In the genomic region with DNA sequence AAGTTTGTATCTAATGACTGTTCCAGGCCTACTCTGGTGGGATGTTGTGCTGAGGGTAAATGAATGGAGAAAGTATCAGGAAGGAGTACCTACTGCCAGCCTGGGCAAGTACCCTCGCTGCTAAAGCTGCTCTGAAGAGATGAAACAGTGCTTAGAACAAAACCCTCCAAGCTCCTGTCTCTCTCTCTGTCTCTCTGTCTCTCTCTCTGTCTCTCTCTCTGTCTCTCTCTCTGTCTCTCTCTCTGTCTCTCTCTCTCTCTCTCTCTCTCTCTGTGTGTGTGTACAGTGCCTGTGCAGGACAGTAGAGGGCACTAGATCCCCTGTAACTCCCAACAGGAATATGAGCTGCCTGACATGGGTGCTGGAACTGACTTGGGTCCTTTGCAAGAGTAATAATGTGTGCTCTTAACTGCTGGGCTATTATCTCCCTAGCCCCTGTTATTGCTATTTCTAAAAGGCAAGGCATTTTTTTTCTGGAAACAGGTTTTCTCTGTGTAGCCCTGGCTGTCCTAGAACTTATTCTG, we compare ENCODE assay signal across 7 mouse cellular contexts. TPM values are rescaled to one million over a fixed set of nuclear protein-coding genes. Genes with fewer than 3 reads are reported as not detected.
DNase-seq lines count a peak whose midpoint lies in the region; ATAC-seq and TF ChIP-seq lines count a peak whose summit lies in the region.

No protein-coding gene starts in this region.

- WGBS in kidney, postnatal 0 days, result 68% methylated on average over 1 of the region's 1 CpGs

- H3K9ac ChIP-seq in kidney, postnatal 0 days (ENCODE audit: low read depth, low read length), result no peak overlapping the region

- intact Hi-C loops in left cerebral cortex, postnatal 14 days (cut with DNase I), result loop anchor here (5.0 kb wide), 1 partner anchor 72 kb away; no protein-coding TSS in a partner anchor

- H3K4me3 ChIP-seq in kidney, postnatal 0 days (replicated peaks; ENCODE audit: low read depth, low read length), result no peak overlapping the region

- H3K4me2 ChIP-seq in kidney, postnatal 0 days (ENCODE audit: low read length), result no peak overlapping the region

- H3K27ac ChIP-seq in kidney, postnatal 0 days, result no peak overlapping the region

- H3K4me1 ChIP-seq in kidney, postnatal 0 days (replicated peaks; ENCODE audit: insufficient read depth, low read length), result 0 out of 2 replicates have a peak, but pooled peaks cover 9% of the 10 kb centered on the region

- TF ChIP-seq CTCF in kidney, postnatal 0 days (IDR thresholded peaks at IDR 0.05; ENCODE audit: low read depth), result peak; percentile 56

- peaks cover 29% of the 10 kb centered on the region for H3K36me3 ChIP-seq in kidney, postnatal 0 days (ENCODE audit: insufficient read depth, low read length)

- H3K27me3 ChIP-seq in kidney, postnatal 0 days (ENCODE audit: insufficient read depth, low read length), result no peaks in the 10 kb centered on the region

- peak; percentile 11 for DNase-seq in thymus, postnatal 0 days (ENCODE audit: low spot score)
- no peak for DNase-seq in thymus, adult 18-20 months
- peak; percentile 33 for DNase-seq in embryo, embryonic 10.5 days (ENCODE audit: low spot score)
- peak; percentile 32 for DNase-seq in kidney, postnatal 0 days (ENCODE audit: low spot score)
- DNase-seq in naive thymus-derived CD4-positive, alpha-beta T cell, adult 2 months (ENCODE audit: low read depth), result peak; percentile 46
- no peak for DNase-seq in frontal cortex, postnatal 10 days (ENCODE audit: low spot score in 2 of 2)
- DNase-seq in left cerebral cortex, postnatal 14 days (ENCODE audit: low spot score in 2 of 2), result no peak

- no peaks in the 10 kb centered on the region for H3K9me3 ChIP-seq in kidney, postnatal 0 days (replicated peaks; ENCODE audit: low read length)

- ATAC-seq in kidney, postnatal 0 days (replicated peaks; ENCODE audit: low FRiP score, low read depth), result no peak

RNA-seq across cellular contexts. Expression of gene Nup50, which starts 2.3 kb away (rescaled TPM):
- polyA plus RNA-seq in thymus, postnatal 0 days (2015; fragmentation: Nextera tagmentation; extraction: Ambion mirVana), result 37.0 and 38.1 TPM in 2 replicates
- 22.4 and 26.3 TPM in 2 replicates for polyA plus RNA-seq in kidney, postnatal 0 days (2015; fragmentation: Nextera tagmentation; extraction: Ambion mirVana)
- 10 to 100 TPM; 31.2 to 31.7 TPM for total RNA-seq in left cerebral cortex, postnatal 14 days (2021)

RNA-seq across cellular contexts. Expression of gene Gm29666, which starts 5.7 kb away (rescaled TPM):
- polyA plus RNA-seq in thymus, postnatal 0 days (2015; fragmentation: Nextera tagmentation; extraction: Ambion mirVana), result 0.48 and 0.75 TPM in 2 replicates
- polyA plus RNA-seq in kidney, postnatal 0 days (2015; fragmentation: Nextera tagmentation; extraction: Ambion mirVana), result 0.25 and 0.26 TPM in 2 replicates
- total RNA-seq in left cerebral cortex, postnatal 14 days (2021), result 1 to 10 TPM in 1 of 2 experiments, under 1 TPM in 1; 0.94 to 1.1 TPM

Comparison
In these comparisons a context has a peak if more than half of its experiments do, and no peak if none do; other contexts are left out.
1. DNase-seq: peak in thymus, postnatal 0 days (single experiment), embryo, embryonic 10.5 days (single experiment), kidney, postnatal 0 days (single experiment) and naive thymus-derived CD4-positive, alpha-beta T cell, adult 2 months (single experiment); none in thymus, adult 18-20 months (0 of 2), frontal cortex, postnatal 10 days (0 of 2) and left cerebral cortex, postnatal 14 days (0 of 2).